Mouse (Mus musculus) hindbrain, embryonic 16.5 days (tissue): Measurements from ENCODE around the gene Ttll11. TPM values are rescaled to one million over a fixed set of nuclear protein-coding genes. Genes with fewer than 3 reads are reported as not detected.

ENCODE experiments used
- ATAC-seq: fragments of 200-750 bp; cut with Nextera tagmentation; 2 replicates; pipeline ENCODE4 v1.8.0; 2017; ENCODE audit warnings: moderate TSS enrichment, moderate library complexity
- H3K27ac ChIP-seq: fragments of 300-500 bp; sonication (generic); 2 replicates; pipeline ENCODE4 v1.5.1; 2014; ENCODE audit warnings: low read depth, mild to moderate bottlenecking, control low read depth, low read length, moderate library complexity
- H3K27me3 ChIP-seq: fragments of 300-500 bp; sonication (generic); replicated peaks from 2 replicates; pipeline ENCODE4 v1.6.1; 2014; ENCODE audit warnings: low read length; ENCODE audit not compliant: control insufficient read depth, insufficient read depth
- H3K36me3 ChIP-seq: fragments of 300-500 bp; sonication (generic); 2 replicates; pipeline ENCODE4 v1.6.1; 2014; ENCODE audit warnings: mild to moderate bottlenecking, low read length, moderate library complexity, mixed read lengths; ENCODE audit not compliant: control insufficient read depth, insufficient read depth
- H3K4me1 ChIP-seq: fragments of 300-500 bp; sonication (generic); 2 replicates; pipeline ENCODE4 v1.6.1; 2014; ENCODE audit warnings: low read depth, low read length; ENCODE audit not compliant: control insufficient read depth, insufficient read depth
- H3K4me2 ChIP-seq: fragments of 300-500 bp; sonication (generic); 2 replicates; pipeline ENCODE4 v1.6.1; 2014; ENCODE audit warnings: mild to moderate bottlenecking, low read length, control low read depth, moderate library complexity
- H3K4me3 ChIP-seq: fragments of 300-500 bp; sonication (generic); 2 replicates; pipeline ENCODE4 v1.5.1; 2014; ENCODE audit warnings: mild to moderate bottlenecking, low read length, control low read depth, moderate library complexity
- H3K9ac ChIP-seq: fragments of 300-500 bp; sonication (generic); 2 replicates; pipeline ENCODE4 v1.6.1; 2014; ENCODE audit warnings: low read depth, mild to moderate bottlenecking, control low read depth, low read length, moderate library complexity
- H3K9me3 ChIP-seq: fragments of 300-500 bp; sonication (generic); 2 replicates; pipeline ENCODE4 v1.6.1; 2014; ENCODE audit warnings: mild to moderate bottlenecking, low read length, moderate library complexity; ENCODE audit not compliant: control insufficient read depth
- WGBS: fragments of 180-500 bp; shearing (Covaris S2); extraction: QIAGEN DNeasy Blood & Tissue Kit; methylation state at CpG from one replicate; pipeline ENCODE4 v1.1.7; 2014; 5-methylcytosine and 5-hydroxymethylcytosine counted together
- polyA plus RNA-seq: library from polyadenylated mRNA; unstranded; fragments of >200 nt; fragmentation: Nextera tagmentation; extraction: Ambion mirVana; gene quantifications from 2 replicates; pipeline ENCODE4 v1.2.1, GENCODE M21; 2015

Ttll11 gene
- polyA plus RNA-seq, 1 experiment from 2014 or later = 2.6 TPM

GRCm38 (mm10) chr2:35818883-35819282 lies 160.8 kb downstream of the Ttll11 start:
- Histone ChIP-seq H3K27ac (no peak overlapping the region), H3K9me3 (no peaks in the 10 kb centered on the region), H3K36me3 (no peaks in the 10 kb centered on the region), H3K9ac (no peak overlapping the region), H3K4me3 (no peak overlapping the region), H3K27me3 (no peaks in the 10 kb centered on the region), H3K4me2 (no peak overlapping the region), H3K4me1 (peaks cover 4% of the 10 kb centered on the region; the same call in 1 of the 2 replicates)
- WGBS = 66% methylated on average over 2 of the region's 2 CpGs
- no peak for ATAC-seq

GRCm38 (mm10) chr2:35816056-35816661 lies 163.6 kb downstream of the Ttll11 start:
- Histone ChIP-seq H3K4me2 (no peak overlapping the region), H3K9me3 (no peaks in the 10 kb centered on the region), H3K9ac (no peak overlapping the region), H3K4me1 (peaks cover 7% of the 10 kb centered on the region; the same call in 1 of the 2 replicates), H3K36me3 (no peaks in the 10 kb centered on the region), H3K27ac (no peak overlapping the region), H3K4me3 (no peak overlapping the region), H3K27me3 (no peaks in the 10 kb centered on the region)
- 66% methylated on average over 5 of the region's 5 CpGs for WGBS
- ATAC-seq = no peak

- Histone ChIP-seq H3K4me1 (peaks cover 11% of the 10 kb centered on the region), H3K27ac (no peak overlapping the region), H3K4me2 (no peak overlapping the region), H3K27me3 (no peaks in the 10 kb centered on the region), H3K9ac (no peak overlapping the region), H3K36me3 (no peaks in the 10 kb centered on the region), H3K4me3 (no peak overlapping the region), H3K9me3 (no peaks in the 10 kb centered on the region)
- ATAC-seq = peak; percentile 22; the same call in 1 of the 2 replicates
- 68% methylated on average over 2 of the region's 2 CpGs for WGBS
Observed at GRCm38 (mm10) chr2:35812561-35812933, 167.2 kb downstream of the Ttll11 start.

GRCm38 (mm10) chr2:35811801-35812560 lies 167.7 kb downstream of the Ttll11 start:
- ATAC-seq = peak; percentile 18; the same call in 1 of the 2 replicates
- H3K4me2 ChIP-seq = no peak overlapping the region
- H3K4me3 ChIP-seq = no peak overlapping the region
- H3K27ac ChIP-seq = no peak overlapping the region
- no peaks in the 10 kb centered on the region for H3K27me3 ChIP-seq
- H3K9ac ChIP-seq = no peak overlapping the region
- H3K9me3 ChIP-seq = no peaks in the 10 kb centered on the region
- 59% methylated on average over 14 of the region's 14 CpGs for WGBS
- H3K36me3 ChIP-seq = no peaks in the 10 kb centered on the region
- H3K4me1 ChIP-seq = peaks cover 11% of the 10 kb centered on the region

- H3K9ac ChIP-seq = no peak overlapping the region
- no peaks in the 10 kb centered on the region for H3K36me3 ChIP-seq
- WGBS = 82% methylated on average over 3 of the region's 3 CpGs
- ATAC-seq = no peak
- no peak overlapping the region for H3K4me2 ChIP-seq
- H3K4me3 ChIP-seq = no peak overlapping the region
- H3K9me3 ChIP-seq = no peaks in the 10 kb centered on the region
- peaks cover 6% of the 10 kb centered on the region for H3K4me1 ChIP-seq
- no peak overlapping the region for H3K27ac ChIP-seq
- H3K27me3 ChIP-seq = no peaks in the 10 kb centered on the region
Observed at GRCm38 (mm10) chr2:35810027-35810426, 169.7 kb downstream of the Ttll11 start.

GRCm38 (mm10) chr2:35809141-35809540 lies 170.6 kb downstream of the Ttll11 start:
- peaks cover 6% of the 10 kb centered on the region for H3K4me1 ChIP-seq
- peak; percentile 60; the same call in 1 of the 2 replicates for ATAC-seq

GRCm38 (mm10) chr2:35805881-35806280 lies 173.8 kb downstream of the Ttll11 start:
- ATAC-seq = no peak
- Histone ChIP-seq H3K4me2 (no peak overlapping the region), H3K4me3 (no peak overlapping the region), H3K27ac (no peak overlapping the region), H3K9me3 (no peaks in the 10 kb centered on the region), H3K36me3 (no peaks in the 10 kb centered on the region), H3K9ac (no peak overlapping the region), H3K4me1 (peaks cover 3% of the 10 kb centered on the region), H3K27me3 (no peaks in the 10 kb centered on the region)
- WGBS = 69% methylated on average over 13 of the region's 13 CpGs

More at GRCm38 (mm10) chr2:35809141-35809540, 170.6 kb downstream of the Ttll11 start:
- WGBS = 23% methylated on average over 3 of the region's 3 CpGs
- no peak overlapping the region for H3K9ac ChIP-seq
- H3K27ac ChIP-seq = no peak overlapping the region
- H3K9me3 ChIP-seq = no peaks in the 10 kb centered on the region
- H3K36me3 ChIP-seq = no peaks in the 10 kb centered on the region
- no peaks in the 10 kb centered on the region for H3K27me3 ChIP-seq
- no peak overlapping the region for H3K4me3 ChIP-seq
- no peak overlapping the region for H3K4me2 ChIP-seq

GRCm38 (mm10) chr2:35803095-35803494 lies 176.6 kb downstream of the Ttll11 start:
- Histone ChIP-seq H3K9ac (no peak overlapping the region), H3K27ac (no peak overlapping the region), H3K4me2 (no peak overlapping the region), H3K4me3 (no peak overlapping the region), H3K27me3 (no peaks in the 10 kb centered on the region), H3K9me3 (no peaks in the 10 kb centered on the region), H3K4me1 (no peaks in the 10 kb centered on the region; the same call in 1 of the 2 replicates), H3K36me3 (no peaks in the 10 kb centered on the region)
- 71% methylated on average over 11 of the region's 11 CpGs for WGBS
- ATAC-seq = no peak; the same call in 1 of the 2 replicates

GRCm38 (mm10) chr2:35801759-35802158 lies 178.0 kb downstream of the Ttll11 start:
- Histone ChIP-seq H3K4me1 (no peaks in the 10 kb centered on the region; the same call in 1 of the 2 replicates), H3K4me2 (no peak overlapping the region), H3K9ac (no peak overlapping the region), H3K27me3 (no peaks in the 10 kb centered on the region), H3K36me3 (no peaks in the 10 kb centered on the region), H3K9me3 (no peaks in the 10 kb centered on the region), H3K27ac (no peak overlapping the region), H3K4me3 (no peak overlapping the region)
- no peak for ATAC-seq
- 94% methylated on average over 2 of the region's 2 CpGs for WGBS
